In genomic region chr13:52651383-52652252, GRCm38 (mm10) we compare ENCODE assay signal across 7 mouse cellular contexts.
DNase-seq lines count a peak whose midpoint lies in the region; ATAC-seq lines count a peak whose summit lies in the region.

No protein-coding gene starts in this region.

- H3K4me3 ChIP-seq in neural tube, embryonic 15.5 days (replicated peaks) = no peak overlapping the region
- H3K4me3 ChIP-seq in intestine, embryonic 15.5 days (replicated peaks) = no peak overlapping the region
- H3K4me3 ChIP-seq in limb, embryonic 10.5 days = no peak overlapping the region

- DNase-seq in neural tube, embryonic 10.5 days (ENCODE audit: extremely low spot score, low spot score) = peak; percentile 34
- peak; percentile 31 for DNase-seq in T-cell, adult 2 months (ENCODE audit: low spot score)
- peak; percentile 79 for DNase-seq in embryo, embryonic 10 days (ENCODE audit: low spot score)
- DNase-seq in limb, embryonic 10.5 days (ENCODE audit: low spot score) = peak; percentile 52
- DNase-seq in right cerebral cortex, postnatal 10 days (ENCODE audit: low spot score in 2 of 2) = peak; percentile 55 to 65

- no peak; the same call in 1 of the 2 replicates for ATAC-seq in neural tube, embryonic 15.5 days (ENCODE audit: low FRiP score)
- peak; percentile 84 for ATAC-seq in intestine, embryonic 15.5 days

- no peak overlapping the region for H3K9ac ChIP-seq in neural tube, embryonic 15.5 days (replicated peaks)
- H3K9ac ChIP-seq in intestine, embryonic 15.5 days = no peak overlapping the region

- no peak overlapping the region for H3K4me2 ChIP-seq in neural tube, embryonic 15.5 days
- H3K4me2 ChIP-seq in intestine, embryonic 15.5 days (replicated peaks) = no peak overlapping the region; the same call in 1 of the 2 replicates

- WGBS in neural tube, embryonic 15.5 days = 27% methylated on average over 11 of the region's 12 CpGs
- 31% methylated on average over 11 of the region's 12 CpGs for WGBS in intestine, embryonic 15.5 days
- WGBS in limb, embryonic 10.5 days = 34% methylated on average over 11 of the region's 12 CpGs

- H3K27ac ChIP-seq in neural tube, embryonic 15.5 days (replicated peaks) = no peak overlapping the region
- no peak overlapping the region for H3K27ac ChIP-seq in intestine, embryonic 15.5 days
- H3K27ac ChIP-seq in limb, embryonic 10.5 days = peak overlapping the region; percentile 46; the same call in 1 of the 2 replicates

- H3K27me3 ChIP-seq in neural tube, embryonic 15.5 days (replicated peaks) = no peaks in the 10 kb centered on the region
- no peaks in the 10 kb centered on the region for H3K27me3 ChIP-seq in intestine, embryonic 15.5 days (replicated peaks)
- peaks cover 28% of the 10 kb centered on the region for H3K27me3 ChIP-seq in limb, embryonic 10.5 days (ENCODE audit: low read depth, poor library complexity, severe bottlenecking)

- H3K9me3 ChIP-seq in neural tube, embryonic 15.5 days (replicated peaks) = no peaks in the 10 kb centered on the region
- no peaks in the 10 kb centered on the region for H3K9me3 ChIP-seq in intestine, embryonic 15.5 days
- no peaks in the 10 kb centered on the region for H3K9me3 ChIP-seq in limb, embryonic 10.5 days (replicated peaks)

- H3K36me3 ChIP-seq in neural tube, embryonic 15.5 days = no peaks in the 10 kb centered on the region
- H3K36me3 ChIP-seq in intestine, embryonic 15.5 days = no peaks in the 10 kb centered on the region
- no peaks in the 10 kb centered on the region for H3K36me3 ChIP-seq in limb, embryonic 10.5 days

- peaks cover 5% of the 10 kb centered on the region for H3K4me1 ChIP-seq in neural tube, embryonic 15.5 days
- H3K4me1 ChIP-seq in intestine, embryonic 15.5 days (replicated peaks) = 0 out of 2 replicates have a peak, but pooled peaks cover 2% of the 10 kb centered on the region
- H3K4me1 ChIP-seq in limb, embryonic 10.5 days = peaks cover 22% of the 10 kb centered on the region
